Mouse (Mus musculus) brown adipose tissue, adult 24 weeks (tissue): Measurements from ENCODE around the gene Clec12a. TPM values are rescaled to one million over a fixed set of nuclear protein-coding genes. Genes with fewer than 3 reads are reported as not detected.

Source experiments
- H3K27ac ChIP-seq: fragments of 200-500 bp; replicated peaks from 2 replicates; pipeline ENCODE4 v1.5.1; 2012; ENCODE audit warnings: low read depth, mild to moderate bottlenecking, low read length
- H3K4me1 ChIP-seq: fragments of 200-500 bp; 2 replicates; pipeline ENCODE4 v1.6.1; 2012; ENCODE audit warnings: low read length, mixed read lengths; ENCODE audit not compliant: control insufficient read depth, insufficient read depth, insufficient read length
- H3K4me3 ChIP-seq: fragments of 200-500 bp; 2 replicates; pipeline ENCODE4 v1.5.1; 2012; ENCODE audit warnings: low read depth, mild to moderate bottlenecking, low read length, moderate library complexity; ENCODE audit not compliant: insufficient read depth
- polyA plus RNA-seq: library from polyadenylated mRNA; stranded (reverse); fragments of >200 nt; gene quantifications from 2 replicates; pipeline ENCODE4 v1.2.4, GENCODE M21; 2012; ENCODE audit not compliant: missing spikeins, insufficient read depth, insufficient read length

The Clec12a gene
- polyA plus RNA-seq, 1 experiment, result 2.7 TPM

DNA sequence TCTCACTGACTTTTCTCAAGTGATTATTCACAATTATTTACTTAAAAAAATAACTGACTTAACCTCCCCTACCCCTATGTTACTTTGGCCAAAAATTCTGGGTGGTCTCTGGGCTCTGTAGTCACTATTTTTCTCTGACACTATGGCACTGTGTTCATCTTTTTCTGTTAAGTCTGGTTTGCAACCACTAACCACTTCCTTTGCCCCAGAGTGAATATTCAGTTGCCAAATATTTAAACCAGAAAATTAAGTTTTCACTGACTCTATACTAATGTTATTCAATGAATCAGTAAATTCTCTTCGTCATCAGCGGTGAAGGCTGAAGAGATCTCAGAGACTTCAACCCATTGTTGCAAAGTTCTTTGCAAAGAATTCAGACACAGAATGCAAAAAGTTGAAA lies 13.3 kb downstream of the Clec12a start:
- Histone ChIP-seq H3K4me1 (no peaks in the 10 kb centered on the region), H3K27ac (no peak overlapping the region), H3K4me3 (no peak overlapping the region)

DNA sequence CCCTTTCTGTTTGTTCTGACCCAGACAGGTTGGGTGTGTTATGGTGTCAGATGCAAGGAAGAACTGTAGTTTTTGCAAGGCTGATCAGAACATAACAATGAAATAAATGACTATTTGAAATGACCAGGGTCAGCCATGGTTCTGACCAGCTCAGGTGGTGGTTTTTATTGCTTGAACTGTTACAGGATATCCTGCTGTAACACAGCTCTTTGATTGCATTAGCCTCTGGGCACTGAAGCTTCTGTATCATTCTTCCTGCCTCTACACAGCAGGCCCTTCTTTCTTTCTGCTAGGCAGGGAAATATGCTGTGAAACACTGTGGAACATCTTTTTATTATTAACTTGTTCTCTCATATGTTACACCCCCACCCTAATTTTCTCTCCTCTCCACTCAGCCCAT lies 13.9 kb downstream of the Clec12a start:
- H3K27ac ChIP-seq, result no peak overlapping the region
- no peaks in the 10 kb centered on the region for H3K4me1 ChIP-seq
- no peak overlapping the region for H3K4me3 ChIP-seq

DNA sequence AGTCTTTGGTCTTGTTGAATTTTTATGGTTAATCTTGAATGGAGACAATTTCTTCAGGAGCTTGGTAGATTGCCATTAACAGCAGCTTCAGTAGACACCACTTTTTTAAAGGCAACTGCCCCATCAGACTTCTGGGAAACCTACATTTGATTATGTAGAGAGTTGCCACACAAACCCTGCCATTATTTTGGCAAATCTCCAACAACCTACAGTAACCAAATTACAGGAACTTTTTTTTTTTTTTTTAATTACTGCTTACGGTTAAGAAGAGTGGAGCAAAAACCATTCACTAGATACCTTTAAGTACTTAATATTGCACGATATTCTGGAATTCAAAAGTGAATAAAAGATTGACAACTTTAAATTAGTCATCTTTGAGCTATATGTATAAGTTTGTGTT lies 17.0 kb downstream of the Clec12a start:
- Histone ChIP-seq H3K27ac (no peak overlapping the region), H3K4me1 (no peaks in the 10 kb centered on the region), H3K4me3 (no peak overlapping the region)

- no peaks in the 10 kb centered on the region for H3K4me1 ChIP-seq
- H3K27ac ChIP-seq, result no peak overlapping the region
- H3K4me3 ChIP-seq, result no peak overlapping the region
These were observed 21.5 kb downstream of the Clec12a start for GRCm38 (mm10) chr6:129363942-129364341.

- Histone ChIP-seq H3K4me3 (no peak overlapping the region), H3K4me1 (no peaks in the 10 kb centered on the region), H3K27ac (no peak overlapping the region)
These were observed 23.5 kb downstream of the Clec12a start for GRCm38 (mm10) chr6:129365959-129366359.

DNA sequence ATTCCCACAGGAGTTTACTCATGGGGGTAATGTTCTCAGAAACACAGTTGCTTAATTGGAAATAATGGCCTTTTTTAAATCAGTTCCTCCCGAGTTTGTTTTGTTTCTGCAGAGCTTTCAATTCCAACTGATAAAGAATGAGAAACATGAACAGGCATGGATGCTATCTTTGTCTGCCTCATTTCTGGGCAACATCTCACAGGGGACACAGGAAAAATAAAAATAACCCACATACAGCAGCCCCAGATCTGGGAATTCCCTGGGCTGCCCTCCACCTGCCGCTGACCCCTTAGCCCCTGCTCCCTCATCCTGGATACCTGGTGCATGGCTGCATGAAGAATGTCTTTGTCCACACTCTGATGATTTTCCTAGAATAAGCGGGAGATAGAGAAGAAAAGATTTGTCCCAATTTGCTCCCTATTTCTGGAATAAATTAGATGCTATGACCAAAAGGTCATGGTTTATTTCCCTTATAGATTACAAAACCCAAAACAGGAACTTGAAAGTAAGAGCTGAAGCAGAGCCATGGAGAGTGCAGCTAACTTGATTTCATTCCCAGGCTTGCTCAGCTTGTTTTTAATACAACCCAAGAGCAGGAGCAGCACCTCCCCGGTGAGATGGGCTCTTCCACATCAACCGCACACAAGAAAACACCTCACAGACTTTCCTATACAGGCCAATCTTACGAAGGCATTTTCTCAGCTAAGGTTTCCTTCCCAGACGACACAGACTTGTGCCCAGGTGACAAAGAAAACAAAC lies 27.1 kb downstream of the Clec12a start:
- no peaks in the 10 kb centered on the region for H3K4me1 ChIP-seq

DNA sequence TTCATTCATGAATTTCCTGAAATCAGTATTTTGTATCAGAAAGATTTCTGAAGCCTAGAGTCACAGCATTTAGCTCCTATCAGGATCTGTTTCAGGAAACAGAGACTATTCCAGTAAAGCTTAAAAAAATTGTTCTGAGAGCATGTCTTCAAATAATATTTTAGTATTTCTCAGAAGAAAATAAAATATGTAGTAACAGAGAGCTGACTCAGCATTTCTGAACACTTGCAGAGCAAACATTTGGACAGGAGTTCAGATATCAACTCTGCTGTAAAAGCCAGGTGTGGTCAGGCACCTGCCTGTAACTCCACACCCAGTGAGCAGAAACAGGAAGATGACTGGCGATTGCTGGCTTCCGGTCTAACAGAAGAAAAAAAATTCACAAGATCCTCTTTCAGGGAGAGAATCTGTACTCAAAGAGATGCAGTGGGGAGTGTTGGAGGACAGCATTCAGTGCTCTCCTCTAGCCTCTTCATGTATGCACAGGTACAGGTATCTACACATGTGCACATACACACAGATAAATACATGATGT lies 32.5 kb downstream of the Clec12a start:
- H3K4me3 ChIP-seq, result no peak overlapping the region
- H3K27ac ChIP-seq, result no peak overlapping the region
- H3K4me1 ChIP-seq, result no peaks in the 10 kb centered on the region

More for the DNA sequence above, 27.1 kb downstream of the Clec12a start:
- Histone ChIP-seq H3K27ac (no peak overlapping the region), H3K4me3 (no peak overlapping the region)

- no peaks in the 10 kb centered on the region for H3K4me1 ChIP-seq
- no peak overlapping the region for H3K4me3 ChIP-seq
- H3K27ac ChIP-seq, result no peak overlapping the region
These were observed 38.0 kb downstream of the Clec12a start for GRCm38 (mm10) chr6:129380454-129380853.

DNA sequence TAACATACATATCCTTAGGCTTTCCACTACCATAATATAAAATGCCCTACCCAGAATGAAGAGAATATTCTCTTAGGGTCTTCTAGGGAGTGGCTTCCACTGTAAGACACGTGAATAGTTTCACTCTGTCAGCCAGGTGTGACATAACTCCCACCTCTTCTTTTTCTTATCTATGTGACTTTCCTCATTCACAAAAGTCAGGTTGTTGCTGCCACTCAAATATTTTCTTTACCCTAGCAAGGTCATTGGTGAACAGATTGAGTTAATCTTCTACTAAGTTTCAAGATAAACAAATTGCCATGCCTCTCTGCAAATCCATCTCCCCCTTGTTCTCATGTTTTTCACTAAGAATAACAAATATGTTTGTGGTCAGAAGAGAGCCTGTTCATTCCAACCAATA lies 39.2 kb downstream of the Clec12a start:
- H3K4me1 ChIP-seq, result no peaks in the 10 kb centered on the region

DNA sequence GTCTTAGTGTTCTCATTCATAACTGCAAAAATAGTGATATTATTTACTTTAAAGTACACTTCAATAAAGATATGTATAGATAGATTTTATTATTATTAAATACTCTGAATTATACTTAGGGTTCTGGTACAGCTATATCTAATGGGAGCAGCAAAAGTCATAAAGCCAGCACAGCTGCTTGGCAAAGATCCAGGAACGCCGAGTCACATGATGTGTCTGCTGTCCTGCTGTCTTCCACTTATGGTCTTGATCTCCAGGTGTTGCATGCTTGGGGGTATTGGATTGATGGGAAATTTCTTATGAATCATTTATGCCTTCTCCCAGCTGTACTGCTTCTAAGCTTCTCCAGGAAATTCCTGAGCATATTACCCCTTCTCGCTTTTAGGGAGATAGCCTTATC lies 41.0 kb downstream of the Clec12a start:
- no peak overlapping the region for H3K4me3 ChIP-seq
- no peaks in the 10 kb centered on the region for H3K4me1 ChIP-seq
- no peak overlapping the region for H3K27ac ChIP-seq

More for the DNA sequence above, 39.2 kb downstream of the Clec12a start:
- H3K27ac ChIP-seq, result no peak overlapping the region
- H3K4me3 ChIP-seq, result no peak overlapping the region

DNA sequence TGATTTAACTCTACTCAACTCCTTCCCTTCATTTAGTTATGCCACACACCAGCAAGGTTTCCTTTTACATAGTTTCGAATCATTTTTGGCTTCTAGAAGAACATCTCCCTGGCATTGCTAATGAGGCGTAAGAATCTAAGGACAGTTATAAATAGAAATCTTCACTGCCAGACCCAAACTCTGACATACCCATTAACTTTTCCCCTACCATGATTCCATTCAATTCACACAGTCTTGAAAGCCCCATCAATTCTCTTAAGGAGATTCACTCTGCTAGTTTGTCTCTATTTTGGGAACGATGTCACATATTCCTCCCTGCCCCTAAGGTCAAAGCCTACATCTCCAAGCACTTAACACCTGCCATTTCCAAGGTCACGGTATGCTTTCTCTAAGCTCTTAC lies 42.5 kb downstream of the Clec12a start:
- no peak overlapping the region for H3K4me3 ChIP-seq
- H3K4me1 ChIP-seq, result no peaks in the 10 kb centered on the region

DNA sequence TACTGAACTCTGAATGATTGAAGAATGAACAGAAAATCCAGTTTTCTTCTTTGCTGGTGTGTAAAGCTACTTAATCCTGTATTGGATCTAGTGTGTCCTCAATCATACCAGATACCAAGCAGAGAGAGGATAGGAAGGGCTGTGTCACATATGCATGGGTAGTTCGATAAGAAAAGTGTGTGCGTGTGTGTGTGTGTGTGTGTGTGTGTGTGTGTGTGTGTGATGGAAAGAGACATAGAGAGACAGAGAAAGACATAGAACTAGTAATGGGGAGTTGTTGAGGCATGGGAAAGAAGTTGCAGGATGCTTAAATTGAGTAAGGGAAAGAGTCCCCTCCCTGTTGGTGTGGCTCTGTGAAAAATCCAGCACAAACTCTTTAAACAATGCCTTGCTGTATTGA lies 43.3 kb downstream of the Clec12a start, which contains the start of gene Clec12b:
Gene Clec12b (minus strand): TSS at position 101 of the 400 bp plus-strand sequence.
- no peak within 1 kb of the TSS for H3K4me3 ChIP-seq
- H3K27ac ChIP-seq, result no peak within 1 kb of the TSS

More for the DNA sequence above, 42.5 kb downstream of the Clec12a start:
- no peak overlapping the region for H3K27ac ChIP-seq

DNA sequence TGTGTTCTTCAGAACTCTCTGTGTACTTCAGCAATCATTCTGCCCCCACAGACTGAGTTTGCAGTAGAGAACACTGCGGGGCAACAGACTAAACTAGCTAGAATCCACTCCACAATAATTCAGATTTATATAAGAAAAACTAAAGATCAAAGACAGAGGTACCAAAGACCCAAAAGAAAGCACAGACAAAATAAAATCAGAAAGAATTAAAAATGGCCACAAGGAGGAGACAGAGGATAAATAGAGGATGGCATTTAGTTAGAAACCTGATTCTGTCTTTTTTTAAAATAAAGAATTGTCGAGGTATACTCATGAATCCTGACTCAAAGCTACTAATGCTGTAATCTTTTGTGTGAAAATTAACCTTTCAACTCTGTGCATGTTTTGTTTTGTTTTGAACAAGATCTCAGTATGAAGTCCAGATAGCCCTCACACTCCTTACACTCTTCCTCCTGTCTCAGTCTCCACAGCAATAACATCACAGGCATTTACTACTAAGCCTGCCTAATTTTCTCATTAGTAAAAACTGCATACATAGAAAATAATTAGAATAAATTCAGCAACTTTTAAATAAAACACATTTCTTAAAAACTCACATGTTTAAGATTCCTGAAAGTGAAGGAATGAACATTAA lies 50.7 kb downstream of the Clec12a start:
- Histone ChIP-seq H3K4me1 (no peaks in the 10 kb centered on the region), H3K4me3 (no peak overlapping the region), H3K27ac (no peak overlapping the region)

More for the DNA sequence above, 43.3 kb downstream of the Clec12a start, which contains the start of gene Clec12b:
- no peaks in the 10 kb centered on the region for H3K4me1 ChIP-seq

GRCm38 (mm10) chr6:129393732-129394131 lies 51.2 kb downstream of the Clec12a start:
- Histone ChIP-seq H3K4me1 (no peaks in the 10 kb centered on the region), H3K4me3 (no peak overlapping the region), H3K27ac (no peak overlapping the region)

DNA sequence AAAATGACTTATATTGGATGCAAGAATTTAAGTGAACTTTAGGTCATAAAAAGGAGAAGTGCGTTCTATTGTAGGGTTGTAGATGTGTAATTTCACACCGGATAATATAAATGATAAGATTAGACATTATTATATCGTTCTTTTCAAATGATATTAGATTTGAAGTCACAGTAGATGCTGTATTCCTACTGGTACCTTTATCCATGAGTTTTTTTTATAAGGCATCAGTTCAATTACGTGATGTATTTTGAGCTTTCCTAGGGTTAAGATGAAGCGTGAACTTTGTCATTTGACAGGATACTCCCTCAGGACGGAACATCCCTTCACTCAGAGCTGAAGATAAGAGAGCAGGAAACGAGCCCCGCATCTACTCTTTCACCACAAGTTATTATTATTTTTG lies 54.5 kb downstream of the Clec12a start, which contains the start of gene Clec1b:
Gene Clec1b (plus strand): TSS at position 301 of the 400 bp plus-strand sequence.
- no peak within 1 kb of the TSS for H3K27ac ChIP-seq
- no peak within 1 kb of the TSS for H3K4me3 ChIP-seq
- H3K4me1 ChIP-seq, result peaks cover 4% of the 10 kb centered on the region
